ENCODE assay signal across 7 mouse cellular contexts in genomic region chr2:117121212-117121983, GRCm38 (mm10). TPM values are rescaled to one million over a fixed set of nuclear protein-coding genes. Genes with fewer than 3 reads are reported as not detected.
DNase-seq lines count a peak whose midpoint lies in the region; ATAC-seq and TF ChIP-seq lines count a peak whose summit lies in the region.

Gene Spred1 (plus strand): TSS chr2:117121374.

- no peak for TF ChIP-seq EP300 in CH12.LX (IDR thresholded peaks at IDR 0.05; ENCODE audit: low read length)

- peaks cover 0 to 5% of the 10 kb centered on the region in 2 experiments; a peak in 1 of 4 replicates for H3K4me1 ChIP-seq in CH12.LX (ENCODE audit: control insufficient read depth in 1 of 2, insufficient read depth in 2 of 2)
- H3K4me1 ChIP-seq in heart, embryonic 14.5 days (ENCODE audit: control insufficient read depth in 2 of 2, insufficient read depth in 2 of 2, low read length in 2 of 2): peaks cover 5 to 17% of the 10 kb centered on the region in 2 experiments; a peak in 2 of 4 replicates
- H3K4me1 ChIP-seq in kidney, postnatal 0 days (replicated peaks; ENCODE audit: insufficient read depth, low read length): 0 out of 2 replicates have a peak, but pooled peaks cover 3% of the 10 kb centered on the region
- H3K4me1 ChIP-seq in lung, adult 2 months (ENCODE audit: control insufficient read depth, insufficient read depth, low read length): no peaks in the 10 kb centered on the region; the same call in 1 of the 2 replicates

- no peak for TF ChIP-seq RAD21 in CH12.LX (IDR thresholded peaks at IDR 0.05; ENCODE audit: low read depth, low read length)

- peak within 1 kb of the TSS; percentile 80 to 96 (median 81) for H3K4me3 ChIP-seq in CH12.LX (replicated peaks in 1 of 3; ENCODE audit: low read depth in 2 of 3, low read length in 2 of 3, poor library complexity in 1 of 3)
- H3K4me3 ChIP-seq in heart, embryonic 14.5 days (ENCODE audit: control insufficient read depth in 1 of 2, insufficient read depth in 1 of 2, low read depth in 1 of 2, low read length in 2 of 2): peak within 1 kb of the TSS; percentile 98 to 100
- H3K4me3 ChIP-seq in kidney, postnatal 0 days (replicated peaks; ENCODE audit: low read depth, low read length): peak within 1 kb of the TSS; percentile 81
- H3K4me3 ChIP-seq in lung, adult 2 months (replicated peaks; ENCODE audit: extremely low read depth, low read depth, low read length): peak within 1 kb of the TSS; percentile 81

- dilution Hi-C loops in CH12.LX (cut with MboI; ENCODE audit: extremely low pct_ligation_motif_present, extremely low pct_unique_long_range_greater_than_20kb, low sequenced_read_pairs): no loop called here

- H3K9ac ChIP-seq in CH12.LX (ENCODE audit: insufficient read depth, low read depth): peak within 1 kb of the TSS; percentile 71
- H3K9ac ChIP-seq in heart, embryonic 14.5 days (ENCODE audit: low read length): peak within 1 kb of the TSS; percentile 99
- peak within 1 kb of the TSS; percentile 99 for H3K9ac ChIP-seq in kidney, postnatal 0 days (ENCODE audit: low read depth, low read length)

- no peaks in the 10 kb centered on the region for H3K9me3 ChIP-seq in CH12.LX (replicated peaks; ENCODE audit: low read length)
- H3K9me3 ChIP-seq in heart, embryonic 14.5 days (ENCODE audit: control insufficient read depth, low read length): no peaks in the 10 kb centered on the region
- no peaks in the 10 kb centered on the region for H3K9me3 ChIP-seq in kidney, postnatal 0 days (replicated peaks; ENCODE audit: low read length)

- TF ChIP-seq CTCF in CH12.LX (conservative IDR thresholded peaks at IDR 0.05 in 1 of 2, IDR thresholded peaks at IDR 0.05 in 1 of 2; ENCODE audit: low read depth in 2 of 2, low read length in 2 of 2): no peak; a peak in 1 of 4 replicates
- TF ChIP-seq CTCF in kidney, postnatal 0 days (IDR thresholded peaks at IDR 0.05; ENCODE audit: low read depth): no peak
- no peak for TF ChIP-seq CTCF in lung, adult 2 months (IDR thresholded peaks at IDR 0.05; ENCODE audit: insufficient read depth, low read length)

- no peak for TF ChIP-seq POLR2A in CH12.LX (IDR thresholded peaks at IDR 0.05; ENCODE audit: low read depth, low read length)
- TF ChIP-seq POLR2A in lung, adult 2 months (IDR thresholded peaks at IDR 0.05; ENCODE audit: borderline replicate concordance, extremely low read depth, low read depth, low read length): no peak

- peak; percentile 49 for DNase-seq in CH12.LX (ENCODE audit: extremely low read depth)
- peak; percentile 21 for DNase-seq in T-cell, adult 2 months (ENCODE audit: low spot score)
- peak; percentile 23 for DNase-seq in embryo, embryonic 11.5 days (ENCODE audit: low read depth, low spot score)
- DNase-seq in kidney, postnatal 0 days (ENCODE audit: low spot score): peak; percentile 48
- peak; percentile 58 for DNase-seq in lung, adult 2 months
- peak; percentile 49 for DNase-seq in retina, embryonic 14.5 days (ENCODE audit: low spot score)

- no peaks in the 10 kb centered on the region for H3K36me3 ChIP-seq in CH12.LX (replicated peaks in 1 of 2; ENCODE audit: control insufficient read depth in 1 of 2, insufficient read depth in 1 of 2, low read length in 1 of 2)
- no peaks in the 10 kb centered on the region for H3K36me3 ChIP-seq in heart, embryonic 14.5 days (ENCODE audit: control insufficient read depth, insufficient read depth, low read length)
- H3K36me3 ChIP-seq in kidney, postnatal 0 days (ENCODE audit: insufficient read depth, low read length): no peaks in the 10 kb centered on the region

- H3K4me2 ChIP-seq in CH12.LX (ENCODE audit: insufficient read depth, low read depth, poor library complexity, severe bottlenecking): peak within 1 kb of the TSS; percentile 82
- H3K4me2 ChIP-seq in heart, embryonic 14.5 days (ENCODE audit: low read length): peak within 1 kb of the TSS; percentile 80
- peak within 1 kb of the TSS; percentile 71 for H3K4me2 ChIP-seq in kidney, postnatal 0 days (ENCODE audit: low read length)

- under 1% methylated on average over 86 of the region's 99 CpGs for WGBS in heart, embryonic 14.5 days
- WGBS in kidney, postnatal 0 days: under 1% methylated on average over 78 of the region's 99 CpGs
- WGBS in lung, adult 2 months: under 1% methylated on average over 88 of the region's 99 CpGs

- H3K27me3 ChIP-seq in CH12.LX (replicated peaks): no peaks in the 10 kb centered on the region
- H3K27me3 ChIP-seq in heart, embryonic 14.5 days (ENCODE audit: control insufficient read depth, insufficient read depth, low read length): no peaks in the 10 kb centered on the region
- H3K27me3 ChIP-seq in kidney, postnatal 0 days (ENCODE audit: insufficient read depth, low read length): no peaks in the 10 kb centered on the region

- in situ Hi-C loops in CH12.LX (cut with MboI; ENCODE audit: low pct_ligation_motif_present, low pct_unique_long_range_greater_than_20kb, low sequenced_read_pairs): loop anchor here (10.0 kb wide), 2 partner anchors 53 to 147 kb away; no protein-coding TSS in a partner anchor

- peaks cover 26% of the 10 kb centered on the region for H3K79me2 ChIP-seq in CH12.LX (replicated peaks; ENCODE audit: control insufficient read depth, extremely low read depth, insufficient read depth, poor library complexity, severe bottlenecking)

- ATAC-seq in heart, embryonic 14.5 days (ENCODE audit: insufficient number of reproducible peaks, insufficient read depth, low FRiP score, low read depth): peak; percentile 36
- peak; percentile 4 for ATAC-seq in kidney, postnatal 0 days (replicated peaks; ENCODE audit: low FRiP score, low read depth)

- peak within 1 kb of the TSS; percentile 72 for H3K27ac ChIP-seq in CH12.LX (ENCODE audit: insufficient read depth, low read depth)
- peak within 1 kb of the TSS; percentile 98 to 99 for H3K27ac ChIP-seq in heart, embryonic 14.5 days (replicated peaks in 1 of 2; ENCODE audit: control insufficient read depth in 1 of 2, insufficient read depth in 1 of 2, low read depth in 2 of 2, low read length in 2 of 2)
- peak within 1 kb of the TSS; percentile 99 for H3K27ac ChIP-seq in kidney, postnatal 0 days

TF ChIP-seq in CH12.LX, 34 proteins besides CTCF, POLR2A, EP300 and RAD21:
- TF ChIP-seq MAFK (IDR thresholded peaks at IDR 0.05; ENCODE audit: insufficient replicate concordance, low read length): no peak
- no peak for TF ChIP-seq IRF4 (IDR thresholded peaks at IDR 0.05; ENCODE audit: low read depth, low read length)
- TF ChIP-seq USF1 (IDR thresholded peaks at IDR 0.05; ENCODE audit: low read depth, low read length): no peak
- no peak for TF ChIP-seq MYC (IDR thresholded peaks at IDR 0.05; ENCODE audit: low read depth, low read length)
- TF ChIP-seq ZKSCAN1 (IDR thresholded peaks at IDR 0.05; ENCODE audit: borderline replicate concordance, low read depth, low read length): no peak

RNA-seq across cellular contexts. Expression of gene Spred1, which starts in this region (rescaled TPM):
- 6.9 and 7.0 TPM in 2 replicates for total RNA-seq in CH12.LX (2012; rRNA removed)
- 16.5 and 18.1 TPM in 2 replicates for total RNA-seq in CH12.LX (2014; rRNA removed)
- polyA plus RNA-seq in CH12.LX (2012; ENCODE audit: insufficient read length, low read depth): 8.8 and 9.7 TPM in 2 replicates
- 12.7 and 14.8 TPM in 2 replicates for polyA plus RNA-seq in heart, embryonic 14.5 days (2014; fragmentation: Nextera tagmentation; extraction: Ambion mirVana)
- polyA plus RNA-seq in kidney, postnatal 0 days (2015; fragmentation: Nextera tagmentation; extraction: Ambion mirVana): 16.2 and 17.5 TPM in 2 replicates
- polyA plus RNA-seq in lung, adult 2 months (2012; rRNA removed): 7.4 and 8.4 TPM in 2 replicates

Comparison
In these comparisons a context has a peak if more than half of its experiments do, and no peak if none do; other contexts are left out.
1. Peak in every context shown above with its lines: DNase-seq, ATAC-seq, H3K4me3 ChIP-seq and H3K27ac ChIP-seq.